Mouse (Mus musculus) neutrophil, adult 5-6 weeks (primary cell): ENCODE measurements around the gene E130309D02Rik. TPM values are rescaled to one million over a fixed set of nuclear protein-coding genes. Genes with fewer than 3 reads are reported as not detected.

Experiments
- total RNA-seq: library from RNA; stranded (forward); fragments of 200-1000 nt; gene quantifications from 2 replicates; pipeline ENCODE4 v1.2.3, GENCODE M21; 2017

The E130309D02Rik gene
- total RNA-seq, 1 experiment from 2014 or later: 15.0 TPM

Other genes starting within 250 kb of the E130309D02Rik start
- 102 and 127 TPM in 2 replicates for gene Rnf216, start 202.4 kb downstream of the E130309D02Rik start, total RNA-seq
- not detected in 2 replicates for gene Olfr718-ps1, start 167.8 kb downstream of the E130309D02Rik start, total RNA-seq
- 12.0 and 12.5 TPM in 2 replicates for gene Rbak, start 134.6 kb downstream of the E130309D02Rik start, total RNA-seq
- gene Spdye4b, start 134.3 kb downstream of the E130309D02Rik start, total RNA-seq: 0.37 and 0.70 TPM in 2 replicates
- not detected in 2 replicates for gene Spdye4a, start 88.5 kb downstream of the E130309D02Rik start, total RNA-seq
- gene Zfp12, start 80.2 kb downstream of the E130309D02Rik start, total RNA-seq: 24.3 and 25.9 TPM in 2 replicates
- 3.0 and 3.2 TPM in 2 replicates for gene Zfp316, start 45.3 kb downstream of the E130309D02Rik start, total RNA-seq
- not detected in 2 replicates for gene Zfp853, start 21.7 kb downstream of the E130309D02Rik start, total RNA-seq
- 46.0 and 47.7 TPM in 2 replicates for gene Zdhhc4, start 13.9 kb upstream of the E130309D02Rik start, total RNA-seq
- not detected in 2 replicates for gene Grid2ip, start 42.0 kb upstream of the E130309D02Rik start, total RNA-seq
- 25.0 and 26.5 TPM in 2 replicates for gene Kdelr2, start 88.5 kb upstream of the E130309D02Rik start, total RNA-seq
- 14.5 and 15.7 TPM in 2 replicates for gene Daglb, start 149.2 kb upstream of the E130309D02Rik start, total RNA-seq
- 154 and 187 TPM in 2 replicates for gene Rac1, start 212.7 kb upstream of the E130309D02Rik start, total RNA-seq